Mouse (Mus musculus): ENCODE data around the gene Gm49416.

Gm49416 gene

GRCm38 (mm10) chr19:8920073-8920736, 31.5 kb downstream of the Gm49416 start, which contains the start of gene B3gat3:
TSS of gene B3gat3 (plus strand) at chr19:8920374.
- peak; percentile 95 to 97 for DNase-seq (ENCODE audit: low spot score in 2 of 2)

DNA sequence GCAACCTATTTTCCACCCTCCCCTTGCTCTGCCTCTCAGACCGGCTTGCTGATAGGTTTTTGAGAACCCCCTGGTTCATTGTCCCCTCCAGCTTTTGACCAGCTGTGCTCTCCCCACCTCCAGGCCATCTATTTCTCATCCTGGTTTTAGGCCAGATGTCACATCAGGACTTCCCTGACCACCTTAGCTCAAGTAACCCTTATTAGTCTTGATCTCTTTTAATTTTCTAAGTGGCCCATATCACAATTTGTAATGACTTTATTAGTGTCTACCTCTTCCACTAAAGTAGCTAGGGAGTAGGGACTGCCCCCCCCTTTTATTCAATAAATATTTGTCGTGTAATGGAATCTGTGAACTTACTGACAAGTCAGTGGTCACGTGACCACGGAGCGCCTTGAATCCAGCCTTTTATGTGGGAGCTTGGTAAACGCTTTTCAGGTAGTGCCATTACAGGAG, 32.1 kb downstream of the Gm49416 start:
- no peak for DNase-seq (ENCODE audit: low spot score in 2 of 2)

DNA sequence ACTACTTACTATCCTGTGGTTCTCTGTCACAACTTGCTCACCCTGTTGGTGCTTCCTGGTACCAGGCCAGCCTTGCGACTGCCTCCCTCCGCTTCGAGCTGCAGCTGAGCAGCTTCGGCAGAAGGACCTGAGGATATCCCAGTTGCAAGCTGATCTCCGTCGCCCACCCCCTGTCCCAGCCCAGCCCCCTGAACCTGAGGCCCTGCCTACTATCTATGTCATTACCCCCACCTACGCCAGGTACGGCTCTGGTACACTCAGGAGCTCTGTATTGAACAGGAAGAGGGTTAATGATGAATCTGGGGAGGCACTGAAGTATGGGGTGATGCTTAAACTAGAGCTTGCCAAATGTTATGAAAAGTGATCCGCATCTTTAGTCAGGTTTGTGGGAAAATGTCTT, 33.0 kb downstream of the Gm49416 start:
- DNase-seq (ENCODE audit: low spot score in 2 of 2): no peak

GRCm38 (mm10) chr19:8926766-8927165, 38.0 kb downstream of the Gm49416 start:
- no peak for DNase-seq (ENCODE audit: low spot score in 2 of 2)

DNA sequence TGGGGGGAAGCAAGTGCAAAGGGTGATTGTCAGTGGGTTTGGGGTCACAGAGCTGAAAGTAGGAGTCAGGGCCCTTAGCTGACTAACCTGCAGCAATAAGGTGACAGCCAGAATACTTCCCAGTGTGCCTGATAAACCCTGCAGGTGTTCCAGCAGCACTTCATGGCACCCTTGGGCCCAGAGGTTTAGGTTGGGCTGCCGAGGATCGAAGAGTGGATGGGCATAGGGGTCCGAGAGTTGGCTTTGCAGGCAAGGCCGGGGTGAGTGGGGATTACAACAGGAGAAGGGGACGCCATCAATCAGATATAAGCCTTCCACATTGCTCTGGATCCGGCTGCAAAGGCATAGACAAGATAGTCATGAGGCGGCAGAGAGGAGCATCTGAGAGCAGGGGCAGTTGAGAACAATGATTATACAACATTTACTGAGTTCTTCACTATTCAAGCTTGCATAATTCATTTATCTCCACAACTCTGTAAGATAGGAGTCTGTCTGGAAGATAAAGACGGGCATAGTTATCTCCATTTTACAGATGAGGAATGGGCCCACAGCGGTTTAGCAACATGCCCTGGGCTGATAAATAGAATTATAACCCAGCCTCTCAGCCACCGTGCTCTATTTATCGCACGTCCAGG, 39.3 kb downstream of the Gm49416 start:
- DNase-seq (ENCODE audit: low spot score in 2 of 2): no peak

DNA sequence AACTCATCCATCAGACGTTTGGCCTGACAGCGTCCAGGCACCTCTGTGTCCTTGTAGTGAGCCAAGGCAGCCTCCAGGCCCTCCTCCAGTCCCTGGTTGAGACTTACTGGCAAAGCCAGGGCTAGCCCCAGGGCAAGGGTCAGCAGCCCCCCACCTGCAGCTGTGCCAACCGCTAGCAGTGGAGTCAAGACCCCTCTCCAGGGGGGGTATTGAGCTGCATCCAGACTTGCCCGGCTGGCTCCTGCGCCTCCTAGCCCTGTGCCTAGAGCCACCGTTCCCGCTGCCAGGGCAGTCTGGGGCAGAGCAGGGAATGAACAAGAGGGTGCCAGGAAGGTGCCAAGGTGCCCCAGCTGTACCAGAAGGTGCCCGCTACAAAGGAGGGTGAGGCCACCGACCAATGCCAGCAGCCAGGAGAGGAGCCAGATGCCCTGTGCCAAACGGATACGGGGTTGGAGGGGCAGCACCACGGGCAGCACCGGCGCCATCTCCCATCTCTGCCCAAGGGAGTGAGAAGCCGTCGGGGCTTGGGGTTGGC, 40.0 kb downstream of the Gm49416 start:
- DNase-seq (ENCODE audit: low spot score in 2 of 2): no peak

GRCm38 (mm10) chr19:8929224-8930088, 40.7 kb downstream of the Gm49416 start, which contains the start of the genes Rom1 and Eml3:
TSS of gene Rom1 (minus strand) at chr19:8929356.
TSS of gene Eml3 (plus strand) at chr19:8929552.
- DNase-seq (ENCODE audit: low spot score in 2 of 2): peak; percentile 85 to 94

DNA sequence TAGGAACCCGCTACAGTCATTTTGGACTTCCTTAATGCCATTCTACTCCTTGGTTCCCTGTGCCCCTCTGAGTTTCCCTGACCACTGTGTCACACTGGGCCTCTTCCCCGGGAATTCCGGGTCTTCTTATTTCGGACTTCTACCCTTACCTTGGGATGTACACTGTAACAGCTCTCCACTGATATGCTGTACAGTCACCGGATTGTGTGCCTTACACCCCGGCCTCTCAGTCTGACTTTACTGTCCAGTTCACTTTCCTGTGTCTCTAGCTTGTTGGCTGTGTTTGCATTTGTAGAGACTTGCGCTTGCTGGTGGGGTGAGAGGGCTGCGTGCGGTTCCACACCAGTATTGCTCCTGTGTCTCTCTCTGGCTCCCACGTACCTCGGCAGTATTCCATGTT, 41.4 kb downstream of the Gm49416 start:
- no peak for DNase-seq (ENCODE audit: low spot score in 2 of 2)

GRCm38 (mm10) chr19:8930771-8931170, 42.0 kb downstream of the Gm49416 start:
- no peak for DNase-seq (ENCODE audit: low spot score in 2 of 2)

DNA sequence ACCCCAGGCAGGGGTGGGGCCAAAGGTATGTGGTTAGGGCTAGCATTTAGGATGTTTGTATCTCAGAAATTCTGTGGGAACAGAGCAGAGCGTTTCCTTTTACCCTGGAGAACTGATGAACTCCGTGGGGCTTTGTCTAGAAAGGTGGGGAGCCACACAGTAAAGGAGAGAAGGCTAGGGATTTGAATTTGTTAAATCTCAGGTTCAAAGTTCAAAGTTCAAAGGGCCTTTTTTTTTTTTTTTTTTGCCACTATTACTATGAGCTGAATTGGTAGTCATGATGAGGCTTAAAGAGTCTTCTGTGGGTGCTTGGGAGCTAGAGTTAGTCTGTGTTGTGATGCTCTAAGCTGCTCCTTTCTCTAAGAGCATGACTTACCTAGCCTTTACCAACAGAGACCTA, 48.0 kb downstream of the Gm49416 start:
- no peak for DNase-seq (ENCODE audit: low spot score in 2 of 2)

- DNase-seq (ENCODE audit: low spot score in 2 of 2): no peak
Measured at GRCm38 (mm10) chr19:8940526-8941133, 51.9 kb downstream of the Gm49416 start.

DNA sequence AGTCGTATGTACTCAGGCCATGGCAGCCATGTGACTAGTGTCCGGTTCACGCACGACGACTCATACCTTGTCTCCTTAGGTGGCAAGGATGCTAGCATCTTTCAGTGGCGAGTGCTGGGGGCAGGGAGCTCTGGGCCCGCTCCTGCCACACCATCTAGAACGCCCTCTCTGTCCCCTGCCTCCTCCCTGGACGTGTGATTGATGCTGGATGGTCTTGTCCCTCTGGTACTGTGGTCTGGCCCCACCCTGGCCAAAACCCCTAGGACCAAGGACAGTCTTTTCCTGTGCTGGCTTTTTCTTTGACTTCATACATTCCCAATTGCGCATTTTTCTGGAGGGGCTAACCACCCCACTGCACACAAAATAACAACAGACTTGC, 52.4 kb downstream of the Gm49416 start:
- DNase-seq (ENCODE audit: low spot score in 2 of 2): no peak

- peak; percentile 96 for DNase-seq (ENCODE audit: low spot score in 2 of 2)
Measured at GRCm38 (mm10) chr19:8941515-8942217, 52.9 kb downstream of the Gm49416 start, which contains the start of gene Mta2. TSS of gene Mta2 (plus strand) at chr19:8941875.

- peak in 1 of 2 experiments; percentile 48 for DNase-seq (ENCODE audit: low spot score in 2 of 2)
Measured at GRCm38 (mm10) chr19:8942276-8942964, 53.7 kb downstream of the Gm49416 start.

DNA sequence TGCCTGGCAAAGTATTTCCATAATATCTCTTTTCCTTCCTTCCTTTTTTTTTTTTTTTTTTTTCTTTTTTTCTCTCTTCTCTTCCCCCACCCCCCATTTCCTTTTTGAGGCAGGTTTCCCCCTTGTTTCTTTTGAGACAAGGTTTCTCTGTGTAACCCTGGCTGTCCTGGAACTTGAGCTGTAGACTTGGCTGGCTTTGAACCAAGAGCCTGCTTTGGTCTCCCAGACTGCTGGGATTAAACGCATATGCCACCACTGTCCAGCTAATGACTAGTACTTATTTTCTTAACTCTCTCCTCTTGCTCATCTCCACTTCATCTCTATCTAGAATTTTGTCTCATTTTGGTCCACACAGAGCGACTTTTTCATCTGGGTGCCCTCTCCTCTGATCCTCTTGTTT, 54.3 kb downstream of the Gm49416 start:
- DNase-seq (ENCODE audit: low spot score in 2 of 2): no peak

DNA sequence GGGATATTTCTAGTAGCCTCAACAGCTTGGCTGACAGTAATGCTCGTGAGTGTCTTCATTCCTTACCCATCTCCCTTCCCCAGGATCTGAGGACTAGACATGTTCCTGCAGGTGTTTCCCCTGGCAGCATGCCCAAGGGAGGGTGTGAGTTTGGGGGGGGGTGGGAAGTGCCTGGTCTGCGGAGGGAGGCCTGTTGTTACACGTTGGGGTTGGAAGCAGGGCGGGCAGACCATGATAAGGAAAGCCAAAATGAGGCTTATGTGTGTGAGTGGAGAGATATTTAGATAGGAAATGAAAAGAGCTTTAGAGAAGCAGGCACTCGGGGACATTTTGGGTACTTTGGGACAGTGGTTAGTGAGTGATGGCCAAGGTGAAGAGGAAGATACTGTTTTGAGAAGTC, 55.3 kb downstream of the Gm49416 start:
- DNase-seq (ENCODE audit: low spot score in 2 of 2): peak in 1 of 2 experiments; percentile 57

DNA sequence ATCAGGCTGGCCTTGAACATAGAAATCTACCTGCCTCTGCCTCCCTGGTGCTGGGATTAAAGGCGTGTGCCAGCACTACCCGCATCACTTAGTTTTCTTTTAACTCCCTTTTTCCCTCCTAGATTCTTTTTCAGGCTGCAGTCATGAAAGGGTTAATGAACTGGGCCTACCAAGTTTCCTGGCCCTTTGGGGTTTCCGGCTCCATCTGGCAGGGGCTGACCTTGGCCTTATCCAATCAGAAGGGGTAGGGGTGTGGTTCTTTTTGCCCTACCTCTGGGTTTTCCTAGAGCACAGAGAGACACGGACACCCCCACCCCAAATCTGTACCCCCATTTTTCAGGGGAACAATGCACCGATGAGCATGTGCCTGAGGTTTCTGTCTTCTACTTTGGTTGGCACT, 56.0 kb downstream of the Gm49416 start:
- DNase-seq (ENCODE audit: low spot score in 2 of 2): peak in 1 of 2 experiments; percentile 62

Data from urinary bladder, postnatal 36 days (tissue).